Mouse (Mus musculus): ENCODE results near the gene Wdr18.

DNA sequence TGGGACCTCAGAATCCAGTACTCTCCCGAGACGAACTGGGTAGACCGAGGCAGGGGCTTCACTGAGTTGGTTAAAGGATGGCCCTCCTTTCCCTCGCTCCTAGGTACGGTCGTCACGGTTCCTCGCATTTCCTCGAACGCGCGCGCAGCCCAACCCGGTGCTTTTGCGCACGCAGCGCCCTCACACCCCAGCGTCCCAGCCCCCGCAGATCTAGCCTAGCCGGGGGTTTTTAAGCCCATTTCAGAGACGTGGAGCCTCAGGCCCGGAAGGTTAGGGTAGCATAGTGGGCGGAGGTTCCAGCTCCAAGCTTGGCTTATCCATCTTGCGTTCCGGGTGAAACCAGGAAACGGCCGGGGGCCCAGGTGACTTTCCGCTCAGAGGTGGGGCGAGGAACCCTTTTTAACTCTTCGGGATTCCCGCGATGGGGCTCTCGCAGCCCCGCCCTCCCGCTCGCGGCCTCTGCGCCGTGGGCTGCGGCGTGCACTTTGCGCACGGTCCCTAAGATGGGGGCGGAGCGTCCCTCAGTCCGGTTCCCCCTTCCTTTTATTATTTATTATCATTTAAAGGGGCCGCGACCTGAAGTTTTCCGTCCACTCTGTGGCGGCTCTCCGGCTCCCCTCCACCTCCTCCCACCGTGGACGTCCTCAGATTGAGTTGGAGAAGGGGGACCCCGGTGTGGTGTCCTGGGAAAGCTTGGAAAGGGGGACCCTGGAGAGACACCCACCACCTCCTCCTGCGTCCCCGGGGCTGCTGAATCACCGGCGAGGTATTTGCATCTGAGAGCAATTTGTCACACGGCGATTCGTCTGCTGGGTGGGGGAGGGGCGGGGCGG, 33.2 kb upstream of the Wdr18 start, which contains the start of gene Arid3a:
- TF ChIP-seq CTCF (IDR thresholded peaks at IDR 0.05; ENCODE audit: low read depth, low read length) (no peak), GATA1 (IDR thresholded peaks at IDR 0.05; ENCODE audit: borderline replicate concordance, low read length) (no peak), TAL1 (conservative IDR thresholded peaks at IDR 0.05; ENCODE audit: low read depth, low read length) (no peak), POLR2AphosphoS5 (IDR thresholded peaks at IDR 0.05; ENCODE audit: insufficient replicate concordance, low read depth, low read length) (no peak)

All from G1E (cell line).